Mouse (Mus musculus) kidney, adult 2 months (tissue): ENCODE data around the gene Wnt9a.

Experiments
- CTCF ChIP-seq: fragments of 200-500 bp; conservative IDR thresholded peaks from 2 replicates; pipeline ENCODE4 v1.5.1; 2011; ENCODE audit warnings: low read depth, mild to moderate bottlenecking, control low read depth, low read length, moderate library complexity, mixed read lengths; ENCODE audit not compliant: insufficient read depth, insufficient read length
- POLR2A ChIP-seq: fragments of 200-500 bp; IDR thresholded peaks from one replicate; pipeline ENCODE4 v1.6.1; 2011; ENCODE audit warnings: low read depth, low read length, control low read depth

- TF ChIP-seq CTCF (peak; percentile 72), POLR2A (no peak)
Observed at GRCm38 (mm10) chr11:59330560-59330959, 23.8 kb downstream of the Wnt9a start.
